Mouse (Mus musculus) liver, adult 2 months (tissue): ENCODE measurements around the gene 1700016C15Rik.

Source experiments
- CTCF ChIP-seq: fragments of 200-500 bp; IDR thresholded peaks from 2 replicates; pipeline ENCODE4 v1.5.1; 2011; ENCODE audit warnings: low read depth, low read length, control low read depth
- POLR2A ChIP-seq: fragments of 200-500 bp; IDR thresholded peaks from 2 replicates; pipeline ENCODE4 v1.6.1; 2011; ENCODE audit warnings: low read length, control low read depth; ENCODE audit not compliant: insufficient read depth; ENCODE audit errors: extremely low read depth

GRCm38 (mm10) chr1:177692491-177692890, 37.1 kb upstream of the 1700016C15Rik start:
- no peak for TF ChIP-seq CTCF
- no peak for TF ChIP-seq POLR2A
